Mouse (Mus musculus): ENCODE results near the gene Tnrc6b. TPM values are rescaled to one million over a fixed set of nuclear protein-coding genes. Genes with fewer than 3 reads are reported as not detected.

Gene Tnrc6b
- polyA plus RNA-seq, 1 experiment from 2014 or later = 15.4 TPM

GRCm38 (mm10) chr15:80685603-80685895 lies 25.6 kb upstream of the Tnrc6b start:
- WGBS = 51% methylated on average over 7 of the region's 7 CpGs
- H3K4me1 ChIP-seq (ENCODE audit: control insufficient read depth in 2 of 2, insufficient read depth in 2 of 2, low read length in 2 of 2) = peaks cover 14 to 21% of the 10 kb centered on the region in 2 experiments
- H3K36me3 ChIP-seq (ENCODE audit: control insufficient read depth, insufficient read depth, low read length) = no peaks in the 10 kb centered on the region
- peaks cover 15% of the 10 kb centered on the region; the same call in 1 of the 2 replicates for H3K27me3 ChIP-seq (ENCODE audit: control insufficient read depth, insufficient read depth, low read length)
- no peaks in the 10 kb centered on the region for H3K9me3 ChIP-seq (ENCODE audit: control insufficient read depth, low read length)
- ATAC-seq (ENCODE audit: insufficient number of reproducible peaks, insufficient read depth, low FRiP score, low read depth) = no peak
- no peak overlapping the region for H3K27ac ChIP-seq (replicated peaks in 1 of 2; ENCODE audit: control insufficient read depth in 1 of 2, insufficient read depth in 1 of 2, low read depth in 2 of 2, low read length in 2 of 2)
- no peak overlapping the region for H3K4me3 ChIP-seq (ENCODE audit: control insufficient read depth in 1 of 2, insufficient read depth in 1 of 2, low read depth in 1 of 2, low read length in 2 of 2)
- H3K9ac ChIP-seq (ENCODE audit: low read length) = no peak overlapping the region
- H3K4me2 ChIP-seq (ENCODE audit: low read length) = no peak overlapping the region

DNA sequence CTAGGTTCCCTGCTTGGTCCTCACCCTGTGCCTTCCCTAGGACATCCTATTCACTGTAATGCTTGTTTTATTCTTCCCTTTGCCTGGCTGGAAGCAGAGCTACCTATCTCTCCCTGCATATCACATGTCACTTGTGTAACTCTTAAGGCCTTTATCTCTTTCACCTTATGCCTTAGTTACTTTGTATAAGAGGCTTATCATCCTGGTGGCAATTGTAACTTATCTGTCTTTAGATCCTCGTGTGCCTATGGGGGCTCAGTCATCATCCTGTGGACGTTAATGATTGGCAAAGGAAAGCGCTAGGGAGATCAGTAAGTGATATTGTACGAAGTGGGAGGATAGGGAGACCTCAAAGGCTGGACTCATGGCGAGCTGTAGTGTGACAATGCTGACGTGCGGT lies 22.6 kb upstream of the Tnrc6b start:
- Histone ChIP-seq H3K27ac (replicated peaks in 1 of 2; ENCODE audit: control insufficient read depth in 1 of 2, insufficient read depth in 1 of 2, low read depth in 2 of 2, low read length in 2 of 2) (no peak overlapping the region), H3K4me3 (ENCODE audit: control insufficient read depth in 1 of 2, insufficient read depth in 1 of 2, low read depth in 1 of 2, low read length in 2 of 2) (no peak overlapping the region), H3K9ac (ENCODE audit: low read length) (no peak overlapping the region), H3K27me3 (ENCODE audit: control insufficient read depth, insufficient read depth, low read length) (peaks cover 39% of the 10 kb centered on the region), H3K4me2 (ENCODE audit: low read length) (no peak overlapping the region), H3K36me3 (ENCODE audit: control insufficient read depth, insufficient read depth, low read length) (no peaks in the 10 kb centered on the region), H3K4me1 (ENCODE audit: control insufficient read depth in 2 of 2, insufficient read depth in 2 of 2, low read length in 2 of 2) (peaks cover 0 to 5% of the 10 kb centered on the region in 2 experiments; a peak in 2 of 4 replicates), H3K9me3 (ENCODE audit: control insufficient read depth, low read length) (no peaks in the 10 kb centered on the region)
- whole genome bisulfite sequencing = 28% methylated on average over 7 of the region's 7 CpGs
- ATAC-seq (ENCODE audit: insufficient number of reproducible peaks, insufficient read depth, low FRiP score, low read depth) = no peak

GRCm38 (mm10) chr15:80693492-80693891 lies 17.6 kb upstream of the Tnrc6b start:
- Histone ChIP-seq H3K9ac (ENCODE audit: low read length) (no peak overlapping the region), H3K27me3 (ENCODE audit: control insufficient read depth, insufficient read depth, low read length) (peaks cover 41% of the 10 kb centered on the region), H3K4me3 (ENCODE audit: control insufficient read depth in 1 of 2, insufficient read depth in 1 of 2, low read depth in 1 of 2, low read length in 2 of 2) (no peak overlapping the region), H3K36me3 (ENCODE audit: control insufficient read depth, insufficient read depth, low read length) (no peaks in the 10 kb centered on the region), H3K9me3 (ENCODE audit: control insufficient read depth, low read length) (no peaks in the 10 kb centered on the region), H3K4me1 (ENCODE audit: control insufficient read depth in 2 of 2, insufficient read depth in 2 of 2, low read length in 2 of 2) (peaks cover 6 to 8% of the 10 kb centered on the region in 2 experiments; a peak in 2 of 4 replicates), H3K27ac (replicated peaks in 1 of 2; ENCODE audit: control insufficient read depth in 1 of 2, insufficient read depth in 1 of 2, low read depth in 2 of 2, low read length in 2 of 2) (no peak overlapping the region), H3K4me2 (ENCODE audit: low read length) (no peak overlapping the region)
- no peak for ATAC-seq (ENCODE audit: insufficient number of reproducible peaks, insufficient read depth, low FRiP score, low read depth)
- 32% methylated on average over 3 of the region's 3 CpGs for WGBS

GRCm38 (mm10) chr15:80694125-80694910 lies 16.8 kb upstream of the Tnrc6b start:
- ATAC-seq (ENCODE audit: insufficient number of reproducible peaks, insufficient read depth, low FRiP score, low read depth) = no peak
- peaks cover 41% of the 10 kb centered on the region for H3K27me3 ChIP-seq (ENCODE audit: control insufficient read depth, insufficient read depth, low read length)
- peaks cover 5 to 6% of the 10 kb centered on the region in 2 experiments; a peak in 2 of 4 replicates for H3K4me1 ChIP-seq (ENCODE audit: control insufficient read depth in 2 of 2, insufficient read depth in 2 of 2, low read length in 2 of 2)
- H3K4me3 ChIP-seq (ENCODE audit: control insufficient read depth in 1 of 2, insufficient read depth in 1 of 2, low read depth in 1 of 2, low read length in 2 of 2) = no peak overlapping the region
- H3K9ac ChIP-seq (ENCODE audit: low read length) = no peak overlapping the region
- WGBS = 14% methylated on average over 11 of the region's 11 CpGs
- H3K4me2 ChIP-seq (ENCODE audit: low read length) = peak overlapping the region; percentile 55
- no peak overlapping the region for H3K27ac ChIP-seq (replicated peaks in 1 of 2; ENCODE audit: control insufficient read depth in 1 of 2, insufficient read depth in 1 of 2, low read depth in 2 of 2, low read length in 2 of 2)
- no peaks in the 10 kb centered on the region for H3K9me3 ChIP-seq (ENCODE audit: control insufficient read depth, low read length)
- H3K36me3 ChIP-seq (ENCODE audit: control insufficient read depth, insufficient read depth, low read length) = no peaks in the 10 kb centered on the region

DNA sequence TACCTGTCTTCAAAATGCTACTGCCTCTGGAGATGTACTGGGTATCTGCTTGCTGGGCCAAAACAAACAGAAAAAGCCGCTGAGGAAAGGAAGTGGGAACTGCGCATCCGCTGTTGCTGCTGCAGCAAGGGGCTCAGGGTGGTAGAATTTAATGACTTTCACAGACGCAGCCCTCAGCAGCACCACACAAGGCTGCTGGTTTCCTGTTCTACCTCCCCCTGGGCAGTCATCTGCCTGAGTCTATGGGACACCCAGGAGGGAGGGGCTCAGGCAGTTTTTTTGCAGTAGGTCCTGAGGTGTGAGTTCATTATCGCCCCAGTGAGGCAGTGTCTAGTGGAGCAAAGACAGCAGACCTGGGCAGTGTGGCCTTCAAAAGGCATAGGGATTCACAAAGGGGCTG lies 13.5 kb upstream of the Tnrc6b start:
- Histone ChIP-seq H3K27me3 (ENCODE audit: control insufficient read depth, insufficient read depth, low read length) (peaks cover 21% of the 10 kb centered on the region), H3K27ac (replicated peaks in 1 of 2; ENCODE audit: control insufficient read depth in 1 of 2, insufficient read depth in 1 of 2, low read depth in 2 of 2, low read length in 2 of 2) (peak overlapping the region; percentile 19 to 34; a peak in 1 of 4 replicates), H3K9me3 (ENCODE audit: control insufficient read depth, low read length) (no peaks in the 10 kb centered on the region), H3K4me2 (ENCODE audit: low read length) (no peak overlapping the region), H3K4me3 (ENCODE audit: control insufficient read depth in 1 of 2, insufficient read depth in 1 of 2, low read depth in 1 of 2, low read length in 2 of 2) (no peak overlapping the region), H3K9ac (ENCODE audit: low read length) (no peak overlapping the region), H3K4me1 (ENCODE audit: control insufficient read depth in 2 of 2, insufficient read depth in 2 of 2, low read length in 2 of 2) (peaks cover 5 to 6% of the 10 kb centered on the region in 2 experiments; a peak in 2 of 4 replicates), H3K36me3 (ENCODE audit: control insufficient read depth, insufficient read depth, low read length) (no peaks in the 10 kb centered on the region)
- no peak for ATAC-seq (ENCODE audit: insufficient number of reproducible peaks, insufficient read depth, low FRiP score, low read depth)
- WGBS = 26% methylated on average over 5 of the region's 5 CpGs

DNA sequence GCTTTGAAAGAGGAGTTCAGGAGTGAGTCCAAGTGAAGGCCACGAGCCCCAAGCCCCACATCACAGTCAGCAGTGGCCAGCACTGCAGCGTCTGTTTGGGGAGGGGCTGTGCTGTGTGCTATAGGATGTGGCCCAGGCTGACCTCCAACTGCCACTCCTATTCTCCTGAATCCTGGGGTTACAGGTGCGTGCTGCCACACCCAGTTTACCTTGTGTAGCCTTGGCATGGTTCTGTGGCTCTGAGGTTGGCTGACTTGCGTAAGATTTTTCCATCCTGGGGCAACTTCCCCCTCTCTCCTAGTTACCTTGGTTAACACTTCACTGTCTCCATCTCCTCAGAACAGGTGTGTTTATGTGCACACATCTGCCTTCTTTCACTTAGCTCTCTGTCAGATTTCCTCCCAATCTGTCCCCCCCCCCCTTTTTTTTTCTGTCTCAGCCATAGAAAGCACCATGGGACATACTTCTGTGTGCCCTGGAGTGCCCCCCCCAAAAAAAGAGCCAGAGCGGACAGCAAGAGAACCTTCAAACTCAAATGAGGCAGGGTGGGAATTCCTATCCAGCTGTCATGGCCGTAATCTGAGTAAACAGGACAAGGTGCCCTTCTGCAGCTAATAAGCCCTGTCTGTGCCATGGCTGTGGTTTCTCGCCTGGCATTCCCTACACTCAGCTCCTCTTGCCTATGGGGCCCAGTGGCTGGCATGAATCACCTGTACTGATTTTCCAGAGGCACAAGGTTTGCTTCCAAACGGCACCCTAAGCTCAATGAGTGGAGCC lies 9.4 kb upstream of the Tnrc6b start:
- Histone ChIP-seq H3K9me3 (ENCODE audit: control insufficient read depth, low read length) (no peaks in the 10 kb centered on the region), H3K4me1 (ENCODE audit: control insufficient read depth in 2 of 2, insufficient read depth in 2 of 2, low read length in 2 of 2) (peaks cover 11 to 12% of the 10 kb centered on the region in 2 experiments), H3K36me3 (ENCODE audit: control insufficient read depth, insufficient read depth, low read length) (no peaks in the 10 kb centered on the region), H3K4me2 (ENCODE audit: low read length) (no peak overlapping the region), H3K4me3 (ENCODE audit: control insufficient read depth in 1 of 2, insufficient read depth in 1 of 2, low read depth in 1 of 2, low read length in 2 of 2) (no peak overlapping the region), H3K27ac (replicated peaks in 1 of 2; ENCODE audit: control insufficient read depth in 1 of 2, insufficient read depth in 1 of 2, low read depth in 2 of 2, low read length in 2 of 2) (no peak overlapping the region), H3K9ac (ENCODE audit: low read length) (no peak overlapping the region), H3K27me3 (ENCODE audit: control insufficient read depth, insufficient read depth, low read length) (no peaks in the 10 kb centered on the region)
- ATAC-seq (ENCODE audit: insufficient number of reproducible peaks, insufficient read depth, low FRiP score, low read depth) = no peak
- 71% methylated on average over 8 of the region's 8 CpGs for WGBS

- no peak for ATAC-seq (ENCODE audit: insufficient number of reproducible peaks, insufficient read depth, low FRiP score, low read depth)
- H3K27me3 ChIP-seq (ENCODE audit: control insufficient read depth, insufficient read depth, low read length) = no peaks in the 10 kb centered on the region
- H3K4me1 ChIP-seq (ENCODE audit: control insufficient read depth in 2 of 2, insufficient read depth in 2 of 2, low read length in 2 of 2) = peaks cover 20 to 23% of the 10 kb centered on the region in 2 experiments
- no peaks in the 10 kb centered on the region for H3K9me3 ChIP-seq (ENCODE audit: control insufficient read depth, low read length)
- WGBS = 72% methylated on average over 5 of the region's 5 CpGs
- no peak overlapping the region for H3K4me2 ChIP-seq (ENCODE audit: low read length)
- H3K36me3 ChIP-seq (ENCODE audit: control insufficient read depth, insufficient read depth, low read length) = no peaks in the 10 kb centered on the region
- no peak overlapping the region for H3K9ac ChIP-seq (ENCODE audit: low read length)
- H3K4me3 ChIP-seq (ENCODE audit: control insufficient read depth in 1 of 2, insufficient read depth in 1 of 2, low read depth in 1 of 2, low read length in 2 of 2) = no peak overlapping the region
- H3K27ac ChIP-seq (replicated peaks in 1 of 2; ENCODE audit: control insufficient read depth in 1 of 2, insufficient read depth in 1 of 2, low read depth in 2 of 2, low read length in 2 of 2) = no peak overlapping the region
Observed at GRCm38 (mm10) chr15:80702910-80703309, 8.2 kb upstream of the Tnrc6b start.

All from heart, embryonic 14.5 days (tissue).